Mouse (Mus musculus) heart, postnatal 0 days (tissue): ENCODE measurements around the gene Serpinb9b.

ENCODE experiments used
- CTCF ChIP-seq: IDR thresholded peaks from 2 replicates; pipeline ENCODE4 v1.5.1; 2016; ENCODE audit warnings: antibody characterized with exemption, control low read depth, low read depth
- EP300 ChIP-seq: IDR thresholded peaks from 2 replicates; pipeline ENCODE4 v1.6.1; 2016; ENCODE audit warnings: antibody characterized with exemption, low read depth

DNA sequence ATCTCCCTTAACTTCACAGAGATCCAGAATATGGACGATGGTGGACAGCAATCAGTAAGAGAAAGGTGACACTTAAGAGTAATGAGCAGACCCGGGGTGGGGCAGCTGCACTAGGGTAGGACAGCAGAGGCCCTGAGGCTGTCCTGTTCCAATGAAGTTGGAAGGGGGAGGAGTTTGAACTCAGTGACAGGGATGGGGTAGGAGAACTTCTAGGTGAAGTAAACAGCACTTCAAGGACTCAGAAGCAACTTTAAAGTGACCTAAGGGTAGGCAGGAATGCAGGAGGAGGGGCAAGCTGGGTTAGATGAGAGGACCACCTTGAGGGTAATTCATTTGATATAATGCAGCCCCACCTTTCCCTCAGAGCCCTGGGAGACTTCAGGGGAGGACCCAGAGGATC is 930 bp downstream of the Serpinb9b start:
- TF ChIP-seq CTCF (no peak), EP300 (no peak)
